Mouse (Mus musculus): ENCODE data around the gene Cacna1d. TPM values are rescaled to one million over a fixed set of nuclear protein-coding genes. Genes with fewer than 3 reads are reported as not detected.

Cacna1d gene
- polyA plus RNA-seq, 1 experiment from 2014 or later = 2.2 TPM

GRCm38 (mm10) chr14:30009864-30010560 lies 481.2 kb downstream of the Cacna1d start:
- Histone ChIP-seq H3K27me3 (ENCODE audit: control insufficient read depth, insufficient read depth, low read length) (no peaks in the 10 kb centered on the region), H3K4me1 (replicated peaks; ENCODE audit: control insufficient read depth, insufficient read depth) (0 out of 2 replicates have a peak, but pooled peaks cover 4% of the 10 kb centered on the region), H3K36me3 (ENCODE audit: control insufficient read depth, insufficient read depth, low read length) (no peaks in the 10 kb centered on the region), H3K27ac (replicated peaks) (peak overlapping the region; percentile 77), H3K9ac (ENCODE audit: low read length) (no peak overlapping the region), H3K4me3 (ENCODE audit: low read depth, low read length) (0 out of 2 replicates have a peak overlapping the region, but pooled peaks have one; percentile 39), H3K4me2 (replicated peaks; ENCODE audit: low read depth) (peak overlapping the region; percentile 75), H3K9me3 (ENCODE audit: control insufficient read depth, low read length) (no peaks in the 10 kb centered on the region)
- ATAC-seq (ENCODE audit: low FRiP score, low TSS enrichment) (peak; percentile 53), DNase-seq (ENCODE audit: low spot score) (peak; percentile 83)
- TF ChIP-seq EP300 (optimal IDR thresholded peaks at IDR 0.05) (no peak), CTCF (IDR thresholded peaks at IDR 0.05; ENCODE audit: low read depth) (no peak)
- 36% methylated on average over 10 of the region's 10 CpGs for WGBS

GRCm38 (mm10) chr14:30008733-30009575 lies 482.3 kb downstream of the Cacna1d start, which contains the start of the genes Il17rb and Chdh:
Gene Il17rb, minus strand, starts transcription at chr14:30008896.
Gene Chdh, plus strand, starts transcription at chr14:30009023.
- 11% methylated on average over 44 of the region's 54 CpGs for WGBS
- peak within 1 kb of the TSS; percentile 75 for H3K4me2 ChIP-seq (replicated peaks; ENCODE audit: low read depth)
- peak; percentile 92 for ATAC-seq (ENCODE audit: low FRiP score, low TSS enrichment)
- H3K9me3 ChIP-seq (ENCODE audit: control insufficient read depth, low read length) = no peaks in the 10 kb centered on the region
- no peaks in the 10 kb centered on the region for H3K27me3 ChIP-seq (ENCODE audit: control insufficient read depth, insufficient read depth, low read length)
- H3K4me3 ChIP-seq (ENCODE audit: low read depth, low read length) = peak within 1 kb of the TSS; percentile 39
- DNase-seq (ENCODE audit: low spot score) = peak; percentile 91
- 0 out of 2 replicates have a peak, but pooled peaks cover 4% of the 10 kb centered on the region for H3K4me1 ChIP-seq (replicated peaks; ENCODE audit: control insufficient read depth, insufficient read depth)
- peak within 1 kb of the TSS; percentile 77 for H3K27ac ChIP-seq (replicated peaks)
- H3K36me3 ChIP-seq (ENCODE audit: control insufficient read depth, insufficient read depth, low read length) = no peaks in the 10 kb centered on the region
- TF ChIP-seq CTCF (IDR thresholded peaks at IDR 0.05; ENCODE audit: low read depth) (no peak), EP300 (optimal IDR thresholded peaks at IDR 0.05) (no peak)
- peak within 1 kb of the TSS; percentile 41; the same call in 1 of the 2 replicates for H3K9ac ChIP-seq (ENCODE audit: low read length)

- Histone ChIP-seq H3K9me3 (ENCODE audit: control insufficient read depth, low read length) (no peaks in the 10 kb centered on the region), H3K27me3 (ENCODE audit: control insufficient read depth, insufficient read depth, low read length) (no peaks in the 10 kb centered on the region), H3K27ac (replicated peaks) (no peak overlapping the region), H3K9ac (ENCODE audit: low read length) (no peak overlapping the region), H3K4me3 (ENCODE audit: low read depth, low read length) (no peak overlapping the region), H3K36me3 (ENCODE audit: control insufficient read depth, insufficient read depth, low read length) (0 out of 2 replicates have a peak, but pooled peaks cover 3% of the 10 kb centered on the region), H3K4me1 (replicated peaks; ENCODE audit: control insufficient read depth, insufficient read depth) (no peaks in the 10 kb centered on the region), H3K4me2 (replicated peaks; ENCODE audit: low read depth) (no peak overlapping the region)
- ATAC-seq (ENCODE audit: low FRiP score, low TSS enrichment) (no peak; the same call in 1 of the 2 replicates), DNase-seq (ENCODE audit: low spot score) (no peak)
- 80% methylated on average over 3 of the region's 3 CpGs for WGBS
- TF ChIP-seq CTCF (IDR thresholded peaks at IDR 0.05; ENCODE audit: low read depth) (no peak), EP300 (optimal IDR thresholded peaks at IDR 0.05) (no peak)
These were observed 491.8 kb downstream of the Cacna1d start for GRCm38 (mm10) chr14:29999475-29999811.

GRCm38 (mm10) chr14:29998747-29999474 lies 492.3 kb downstream of the Cacna1d start:
- no peaks in the 10 kb centered on the region for H3K27me3 ChIP-seq (ENCODE audit: control insufficient read depth, insufficient read depth, low read length)
- peak overlapping the region; percentile 30; the same call in 1 of the 2 replicates for H3K27ac ChIP-seq (replicated peaks)
- DNase-seq (ENCODE audit: low spot score) = no peak
- no peak overlapping the region for H3K4me2 ChIP-seq (replicated peaks; ENCODE audit: low read depth)
- TF ChIP-seq CTCF (IDR thresholded peaks at IDR 0.05; ENCODE audit: low read depth) = no peak
- TF ChIP-seq EP300 (optimal IDR thresholded peaks at IDR 0.05) = no peak
- H3K9me3 ChIP-seq (ENCODE audit: control insufficient read depth, low read length) = no peaks in the 10 kb centered on the region
- peaks cover 7% of the 10 kb centered on the region; the same call in 1 of the 2 replicates for H3K36me3 ChIP-seq (ENCODE audit: control insufficient read depth, insufficient read depth, low read length)
- H3K4me1 ChIP-seq (replicated peaks; ENCODE audit: control insufficient read depth, insufficient read depth) = no peaks in the 10 kb centered on the region
- ATAC-seq (ENCODE audit: low FRiP score, low TSS enrichment) = no peak
- WGBS = 69% methylated on average over 13 of the region's 13 CpGs
- no peak overlapping the region for H3K4me3 ChIP-seq (ENCODE audit: low read depth, low read length)
- no peak overlapping the region for H3K9ac ChIP-seq (ENCODE audit: low read length)

- no peaks in the 10 kb centered on the region for H3K4me1 ChIP-seq (replicated peaks; ENCODE audit: control insufficient read depth, insufficient read depth)
- no peak overlapping the region for H3K4me2 ChIP-seq (replicated peaks; ENCODE audit: low read depth)
- peaks cover 13% of the 10 kb centered on the region for H3K36me3 ChIP-seq (ENCODE audit: control insufficient read depth, insufficient read depth, low read length)
- H3K27me3 ChIP-seq (ENCODE audit: control insufficient read depth, insufficient read depth, low read length) = no peaks in the 10 kb centered on the region
- no peak for DNase-seq (ENCODE audit: low spot score)
- no peak overlapping the region for H3K9ac ChIP-seq (ENCODE audit: low read length)
- TF ChIP-seq CTCF (IDR thresholded peaks at IDR 0.05; ENCODE audit: low read depth) (no peak), EP300 (optimal IDR thresholded peaks at IDR 0.05) (no peak)
- no peak overlapping the region for H3K27ac ChIP-seq (replicated peaks)
- no peak for ATAC-seq (ENCODE audit: low FRiP score, low TSS enrichment)
- H3K9me3 ChIP-seq (ENCODE audit: control insufficient read depth, low read length) = no peaks in the 10 kb centered on the region
- H3K4me3 ChIP-seq (ENCODE audit: low read depth, low read length) = no peak overlapping the region
These were observed 493.9 kb downstream of the Cacna1d start for GRCm38 (mm10) chr14:29997345-29997744.

All from stomach, postnatal 0 days (tissue).